Mouse (Mus musculus): ENCODE data around the gene Fthl17a.

GRCm38 (mm10) chrX:85294001-85294400, 44.5 kb downstream of the Fthl17a start:
- TF ChIP-seq EP300 (IDR thresholded peaks at IDR 0.05; ENCODE audit: low read depth) (no peak), CTCF (IDR thresholded peaks at IDR 0.05; ENCODE audit: low read depth) (no peak)
